Mouse (Mus musculus) hematopoietic stem cell, adult 5-6 weeks (primary cell): ENCODE data around the gene Mrpl44. TPM values are rescaled to one million over a fixed set of nuclear protein-coding genes. Genes with fewer than 3 reads are reported as not detected.

ENCODE experiments used
- ATAC-seq, 2 experiments: fragments of 125-278 bp in 1 of 2; replicated peaks in 1 of 2; 2 replicates each; pipeline ENCODE4 v1.8.0; 2016 to 2017; ENCODE audit warnings: inconsistent platforms in 2 of 2, mild to moderate bottlenecking in 2 of 2, moderate number of reproducible peaks in 2 of 2, low read depth in 1 of 2, moderate TSS enrichment in 1 of 2; ENCODE audit not compliant: low FRiP score in 2 of 2, poor library complexity in 2 of 2, severe bottlenecking in 2 of 2, insufficient read depth in 1 of 2, low TSS enrichment in 1 of 2
- total RNA-seq: library from RNA; stranded (forward); fragments of 172-1452, 232-1000 nt; gene quantifications from 2 replicates; pipeline ENCODE4 v1.2.3, GENCODE M21; 2017

Mrpl44 gene
- total RNA-seq: 31.3 and 42.9 TPM in 2 replicates

GRCm38 (mm10) chr1:79775927-79776458, at the start of gene Mrpl44, which contains the start of gene Wdfy1:
Gene Mrpl44, plus strand, starts transcription at chr1:79776018.
Gene Wdfy1, minus strand, starts transcription at chr1:79776143.
- ATAC-seq: peak; percentile 99 to 100

- ATAC-seq: no peak
These were observed 41.0 kb upstream of the Mrpl44 start for GRCm38 (mm10) chr1:79734794-79735193.

- no peak for ATAC-seq
These were observed 39.4 kb upstream of the Mrpl44 start for GRCm38 (mm10) chr1:79736408-79736807.

GRCm38 (mm10) chr1:79739726-79740125, 36.1 kb upstream of the Mrpl44 start:
- 0 out of 4 replicates have a peak, but pooled peaks have one; percentile 33 to 35 for ATAC-seq

- ATAC-seq: peak; percentile 90 to 93
These were observed 34.8 kb upstream of the Mrpl44 start for GRCm38 (mm10) chr1:79741002-79741401.

- no peak for ATAC-seq
These were observed 32.9 kb upstream of the Mrpl44 start for GRCm38 (mm10) chr1:79742949-79743348.

GRCm38 (mm10) chr1:79743385-79743784, 32.4 kb upstream of the Mrpl44 start:
- ATAC-seq: no peak

- no peak for ATAC-seq
These were observed 29.8 kb upstream of the Mrpl44 start for GRCm38 (mm10) chr1:79746056-79746455.

- ATAC-seq: no peak
These were observed 24.6 kb upstream of the Mrpl44 start for GRCm38 (mm10) chr1:79751186-79751585.

GRCm38 (mm10) chr1:79752015-79752695, 23.7 kb upstream of the Mrpl44 start:
- ATAC-seq: peak; percentile 72 to 74

GRCm38 (mm10) chr1:79752714-79753340, 23.0 kb upstream of the Mrpl44 start:
- 0 out of 4 replicates have a peak, but pooled peaks of 1 of the 2 experiments have one; percentile 5 for ATAC-seq

GRCm38 (mm10) chr1:79753456-79753855, 22.4 kb upstream of the Mrpl44 start:
- no peak for ATAC-seq

- ATAC-seq: no peak
These were observed 20.9 kb upstream of the Mrpl44 start for GRCm38 (mm10) chr1:79754936-79755335.

GRCm38 (mm10) chr1:79755376-79755775, 20.4 kb upstream of the Mrpl44 start:
- ATAC-seq: no peak

GRCm38 (mm10) chr1:79756417-79756816, 19.4 kb upstream of the Mrpl44 start:
- no peak for ATAC-seq

GRCm38 (mm10) chr1:79757161-79757560, 18.7 kb upstream of the Mrpl44 start:
- ATAC-seq: no peak

GRCm38 (mm10) chr1:79757597-79757996, 18.2 kb upstream of the Mrpl44 start:
- 0 out of 4 replicates have a peak, but pooled peaks of 1 of the 2 experiments have one; percentile 20 for ATAC-seq

GRCm38 (mm10) chr1:79759006-79759405, 16.8 kb upstream of the Mrpl44 start:
- ATAC-seq: no peak
